ENCODE assay signal across 15 mouse cellular contexts in the genomic region with DNA sequence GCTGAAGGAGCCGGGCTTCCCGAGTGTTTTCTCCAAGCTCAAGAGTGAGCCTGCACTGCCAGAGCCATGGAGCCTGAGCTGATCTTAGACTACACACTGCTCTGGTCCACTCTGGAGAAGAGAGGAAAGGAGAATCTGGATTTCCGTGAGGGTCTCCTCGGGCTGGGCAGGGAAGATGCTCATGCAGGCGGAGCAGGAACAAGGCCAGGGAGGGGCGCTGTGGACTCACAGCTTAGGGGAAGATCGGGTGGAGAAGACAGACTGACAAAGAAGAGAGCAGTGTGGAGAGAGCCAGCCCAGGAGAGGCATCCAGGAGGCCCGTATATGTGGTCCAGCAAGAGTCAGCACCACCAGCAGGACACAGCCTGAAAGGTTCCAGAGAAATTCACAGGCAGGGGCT. TPM values are rescaled to one million over a fixed set of nuclear protein-coding genes. Genes with fewer than 3 reads are reported as not detected.
DNase-seq lines count a peak whose midpoint lies in the region; ATAC-seq and TF ChIP-seq lines count a peak whose summit lies in the region.
"Had no signal": no experiment of that assay in that cellular context is flagged by ENCODE, and none has a peak within 500 bp of the region (broad histone marks: within the 10 kb centered on the region; RNA-seq: fewer than 3 reads in every experiment).

No protein-coding gene starts in this region.

- WGBS in forebrain, embryonic 10.5 days, result 49% methylated on average over 8 of the region's 8 CpGs
- 51% methylated on average over 8 of the region's 8 CpGs for WGBS in forebrain, embryonic 12.5 days
- WGBS in kidney, postnatal 0 days, result 55% methylated on average over 8 of the region's 8 CpGs
- 60% methylated on average over 8 of the region's 8 CpGs for WGBS in lung, postnatal 0 days
- 55% methylated on average over 8 of the region's 8 CpGs for WGBS in stomach, postnatal 0 days

- peaks cover 11% of the 10 kb centered on the region for H3K4me1 ChIP-seq in forebrain, embryonic 10.5 days
- H3K4me1 ChIP-seq in forebrain, embryonic 12.5 days, result peaks cover 13% of the 10 kb centered on the region
- no peaks in the 10 kb centered on the region for H3K4me1 ChIP-seq in kidney, postnatal 0 days (replicated peaks; ENCODE audit: insufficient read depth, low read length)
- no peaks in the 10 kb centered on the region for H3K4me1 ChIP-seq in lung, postnatal 0 days (ENCODE audit: insufficient read depth, low read depth, low read length)
- no peaks in the 10 kb centered on the region for H3K4me1 ChIP-seq in stomach, postnatal 0 days (replicated peaks; ENCODE audit: control insufficient read depth, insufficient read depth)
- H3K4me1 ChIP-seq: liver, embryonic 15.5 days had no signal

- H3K4me3 ChIP-seq in forebrain, embryonic 10.5 days, result no peak overlapping the region
- no peak overlapping the region for H3K4me3 ChIP-seq in forebrain, embryonic 12.5 days (replicated peaks)
- H3K4me3 ChIP-seq in kidney, postnatal 0 days (replicated peaks; ENCODE audit: low read depth, low read length), result no peak overlapping the region
- H3K4me3 ChIP-seq in lung, postnatal 0 days (ENCODE audit: low read depth, low read length), result no peak overlapping the region
- no peak overlapping the region for H3K4me3 ChIP-seq in stomach, postnatal 0 days (ENCODE audit: low read depth, low read length)
- H3K4me3 ChIP-seq: liver, embryonic 15.5 days; neural tube, embryonic 13.5 days had no signal

- no peak overlapping the region for H3K4me2 ChIP-seq in forebrain, embryonic 12.5 days
- H3K4me2 ChIP-seq in kidney, postnatal 0 days (ENCODE audit: low read length), result no peak overlapping the region
- no peak overlapping the region for H3K4me2 ChIP-seq in lung, postnatal 0 days (replicated peaks; ENCODE audit: low read depth, low read length)
- H3K4me2 ChIP-seq in stomach, postnatal 0 days (replicated peaks; ENCODE audit: low read depth), result no peak overlapping the region
- H3K4me2 ChIP-seq: liver, embryonic 15.5 days; neural tube, embryonic 13.5 days had no signal

- ATAC-seq in forebrain, embryonic 12.5 days (ENCODE audit: low FRiP score), result no peak
- no peak for ATAC-seq in kidney, postnatal 0 days (replicated peaks; ENCODE audit: low FRiP score, low read depth)
- no peak for ATAC-seq in lung, postnatal 0 days
- no peak for ATAC-seq in stomach, postnatal 0 days (ENCODE audit: low FRiP score, low TSS enrichment)
- ATAC-seq: inflammation-experienced regulatory T-cells, adult 6 months had no signal

- peaks cover 5% of the 10 kb centered on the region; the same call in 1 of the 2 replicates for H3K27me3 ChIP-seq in forebrain, embryonic 10.5 days (ENCODE audit: poor library complexity, severe bottlenecking)
- H3K27me3 ChIP-seq in forebrain, embryonic 12.5 days, result peaks cover 13% of the 10 kb centered on the region; the same call in 1 of the 2 replicates
- no peaks in the 10 kb centered on the region for H3K27me3 ChIP-seq in kidney, postnatal 0 days (ENCODE audit: insufficient read depth, low read length)
- no peaks in the 10 kb centered on the region for H3K27me3 ChIP-seq in lung, postnatal 0 days (replicated peaks; ENCODE audit: insufficient read depth, low read length)
- no peaks in the 10 kb centered on the region for H3K27me3 ChIP-seq in stomach, postnatal 0 days (ENCODE audit: control insufficient read depth, insufficient read depth, low read length)
- H3K27me3 ChIP-seq: liver, embryonic 15.5 days had no signal

- 0 out of 2 replicates have a peak overlapping the region, but pooled peaks have one; percentile 44 for H3K27ac ChIP-seq in forebrain, embryonic 10.5 days
- no peak overlapping the region for H3K27ac ChIP-seq in forebrain, embryonic 12.5 days
- H3K27ac ChIP-seq in kidney, postnatal 0 days, result no peak overlapping the region
- no peak overlapping the region for H3K27ac ChIP-seq in lung, postnatal 0 days (ENCODE audit: low read length)
- H3K27ac ChIP-seq in stomach, postnatal 0 days (replicated peaks), result no peak overlapping the region
- H3K27ac ChIP-seq: liver, embryonic 15.5 days; neural tube, embryonic 13.5 days had no signal

- H3K9me3 ChIP-seq in forebrain, embryonic 10.5 days, result no peaks in the 10 kb centered on the region
- H3K9me3 ChIP-seq in forebrain, embryonic 12.5 days, result no peaks in the 10 kb centered on the region
- no peaks in the 10 kb centered on the region for H3K9me3 ChIP-seq in kidney, postnatal 0 days (replicated peaks; ENCODE audit: low read length)
- H3K9me3 ChIP-seq in lung, postnatal 0 days (ENCODE audit: low read length), result no peaks in the 10 kb centered on the region
- no peaks in the 10 kb centered on the region for H3K9me3 ChIP-seq in stomach, postnatal 0 days (ENCODE audit: control insufficient read depth, low read length)
- H3K9me3 ChIP-seq: G1E; liver, embryonic 15.5 days; neural tube, embryonic 13.5 days had no signal

- no peak overlapping the region for H3K9ac ChIP-seq in forebrain, embryonic 12.5 days
- no peak overlapping the region for H3K9ac ChIP-seq in kidney, postnatal 0 days (ENCODE audit: low read depth, low read length)
- no peak overlapping the region for H3K9ac ChIP-seq in lung, postnatal 0 days (replicated peaks; ENCODE audit: low read depth)
- no peak overlapping the region for H3K9ac ChIP-seq in stomach, postnatal 0 days (ENCODE audit: low read length)
- H3K9ac ChIP-seq: liver, embryonic 15.5 days; neural tube, embryonic 13.5 days had no signal

- no peaks in the 10 kb centered on the region for H3K36me3 ChIP-seq in forebrain, embryonic 10.5 days (replicated peaks)
- no peaks in the 10 kb centered on the region for H3K36me3 ChIP-seq in forebrain, embryonic 12.5 days (replicated peaks)
- no peaks in the 10 kb centered on the region for H3K36me3 ChIP-seq in kidney, postnatal 0 days (ENCODE audit: insufficient read depth, low read length)
- H3K36me3 ChIP-seq in lung, postnatal 0 days (ENCODE audit: insufficient read depth, low read length), result no peaks in the 10 kb centered on the region
- no peaks in the 10 kb centered on the region for H3K36me3 ChIP-seq in stomach, postnatal 0 days (ENCODE audit: control insufficient read depth, insufficient read depth, low read length)
- H3K36me3 ChIP-seq: G1E; liver, embryonic 15.5 days; neural tube, embryonic 13.5 days had no signal

- peak; percentile 46 for TF ChIP-seq CTCF in kidney, postnatal 0 days (IDR thresholded peaks at IDR 0.05; ENCODE audit: low read depth)
- TF ChIP-seq CTCF in lung, postnatal 0 days (IDR thresholded peaks at IDR 0.05), result peak; percentile 19; the same call in 1 of the 2 replicates
- TF ChIP-seq CTCF in stomach, postnatal 0 days (IDR thresholded peaks at IDR 0.05; ENCODE audit: low read depth), result peak; percentile 51; the same call in 1 of the 2 replicates

- DNase-seq in forebrain, embryonic 10.5 days (ENCODE audit: extremely low spot score, low spot score), result no peak
- DNase-seq in kidney, postnatal 0 days (ENCODE audit: low spot score), result no peak
- DNase-seq in kidney, postnatal 14 days, result no peak
- no peak for DNase-seq in lung, postnatal 0 days (ENCODE audit: low spot score)
- DNase-seq in lung, postnatal 36 days, result no peak
- no peak for DNase-seq in stomach, postnatal 0 days (ENCODE audit: low spot score)
- DNase-seq: B cell, adult 2 months; spleen, adult 18-20 months; thymus, postnatal 36 days had no signal

- no peak for TF ChIP-seq EP300 in lung, postnatal 0 days (IDR thresholded peaks at IDR 0.05)
- no peak for TF ChIP-seq EP300 in stomach, postnatal 0 days (optimal IDR thresholded peaks at IDR 0.05)

RNA-seq across cellular contexts. Expression of gene Psapl1, which starts 54.7 kb away (rescaled TPM):
- polyA plus RNA-seq in forebrain, embryonic 10.5 days (2016; fragmentation: Nextera tagmentation; extraction: Ambion mirVana), result 0.10 TPM in 1 of 2 replicates, not detected in the other
- polyA plus RNA-seq in forebrain, embryonic 12.5 days (2016; fragmentation: Nextera tagmentation; extraction: Ambion mirVana), result 0.09 TPM in 1 of 2 replicates, not detected in the other
- polyA plus RNA-seq in kidney, postnatal 0 days (2015; fragmentation: Nextera tagmentation; extraction: Ambion mirVana), result 0.32 and 0.34 TPM in 2 replicates
- 0.93 and 1.0 TPM in 2 replicates for polyA plus RNA-seq in lung, postnatal 0 days (2015; fragmentation: Nextera tagmentation; extraction: Ambion mirVana)
- polyA plus RNA-seq in stomach, postnatal 0 days (2015; fragmentation: Nextera tagmentation; extraction: Ambion mirVana), result 311 and 314 TPM in 2 replicates
- polyA plus RNA-seq: G1E; heart, postnatal 0 days; inflammation-experienced regulatory T-cells, adult 6 months had no signal

Comparison
In these comparisons a context has a peak if more than half of its experiments do, and no peak if none do; other contexts are left out.
1. RNA of gene Psapl1, which starts 54.7 kb away (polyA plus RNA-seq): 311 to 314 TPM in stomach, postnatal 0 days; 0.93 to 1.0 TPM in lung, postnatal 0 days, 0.32 to 0.34 TPM in kidney, postnatal 0 days, 0.10 TPM in forebrain, embryonic 10.5 days and 0.09 TPM in forebrain, embryonic 12.5 days; every median in the first group is over 100 times any median in the second.
2. Peak in every context shown above with its lines, with median percentiles within 50 percentile points of each other: CTCF ChIP-seq.